Mouse (Mus musculus) cortical plate, adult 2 months (tissue): ENCODE data around the gene Ilk. TPM values are rescaled to one million over a fixed set of nuclear protein-coding genes. Genes with fewer than 3 reads are reported as not detected.

Experiments used
- H3K27ac ChIP-seq: fragments of 200-500 bp; 2 replicates; pipeline ENCODE4 v1.5.1; 2012; ENCODE audit warnings: low read length, control low read depth, inconsistent platforms; ENCODE audit not compliant: insufficient read depth
- H3K4me1 ChIP-seq: fragments of 200-500 bp; 2 replicates; pipeline ENCODE4 v1.6.1; 2011; ENCODE audit warnings: low read length; ENCODE audit not compliant: control insufficient read depth, insufficient read depth
- H3K4me3 ChIP-seq: fragments of 200-500 bp; 2 replicates; pipeline ENCODE4 v1.5.1; 2011; ENCODE audit warnings: mild to moderate bottlenecking, low read length, control low read depth; ENCODE audit not compliant: insufficient read depth
- CTCF ChIP-seq: fragments of 200-500 bp; IDR thresholded peaks from 2 replicates; pipeline ENCODE4 v1.5.1; 2011; ENCODE audit warnings: mild to moderate bottlenecking, control low read depth, low read length; ENCODE audit not compliant: insufficient read depth; ENCODE audit errors: extremely low read depth
- POLR2A ChIP-seq: fragments of 200-500 bp; IDR thresholded peaks from 2 replicates; pipeline ENCODE4 v1.6.1; 2011; ENCODE audit warnings: mild to moderate bottlenecking, low read length, control low read depth; ENCODE audit not compliant: insufficient read depth; ENCODE audit errors: extremely low read depth
- polyA plus RNA-seq: library from polyadenylated mRNA; depleted of rRNA; stranded (reverse); fragments of >200 nt; gene quantifications from 2 replicates; pipeline ENCODE4 v1.2.3, GENCODE M21; 2012; rRNA removed

The Ilk gene
- 153 TPM in 2 replicates for polyA plus RNA-seq

DNA sequence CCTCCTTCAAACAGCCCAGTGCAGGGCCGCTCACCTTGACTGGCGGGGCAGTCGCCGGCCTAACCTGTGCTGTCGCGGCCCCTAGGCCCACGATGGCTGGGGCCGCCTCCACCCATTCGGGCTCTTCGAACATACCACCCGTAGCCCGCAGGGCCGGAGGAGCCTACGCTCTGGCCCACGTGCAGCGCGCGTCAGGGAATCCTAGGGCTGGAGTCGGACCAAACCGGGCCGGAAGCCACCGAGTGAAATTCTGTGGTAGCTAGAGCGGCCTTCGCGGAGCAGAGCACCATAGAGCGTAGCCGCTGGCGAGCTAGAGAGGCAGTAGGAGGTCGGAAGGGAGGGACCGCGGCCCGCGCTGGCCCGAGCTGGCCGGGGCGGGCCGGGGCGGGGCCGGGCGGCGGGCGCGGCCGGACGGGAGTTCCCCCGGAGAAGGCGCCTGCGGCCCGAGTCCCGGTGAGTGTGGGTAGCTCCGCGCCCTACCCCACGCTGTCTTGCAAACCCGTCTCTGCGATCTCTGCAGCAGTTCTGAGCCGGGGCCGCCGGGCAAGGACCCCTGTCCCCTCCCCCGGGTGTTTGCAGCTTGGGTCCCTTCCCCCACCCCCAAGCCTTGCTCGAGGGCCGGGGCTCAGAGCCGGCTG is at the start of gene Ilk:
TSS of gene Ilk (plus strand) at position 329 of the 638 bp plus-strand sequence.
- peak within 1 kb of the TSS; percentile 94 for H3K4me3 ChIP-seq
- peak within 1 kb of the TSS; percentile 68; the same call in 1 of the 2 replicates for H3K27ac ChIP-seq
- H3K4me1 ChIP-seq: no peaks in the 10 kb centered on the region
- TF ChIP-seq CTCF (no peak), POLR2A (0 out of 2 replicates have a peak, but pooled peaks have one; percentile 10)

- Histone ChIP-seq H3K4me1 (no peaks in the 10 kb centered on the region), H3K27ac (no peak overlapping the region), H3K4me3 (no peak overlapping the region)
- TF ChIP-seq POLR2A: no peak
- no peak for TF ChIP-seq CTCF
Observed at GRCm38 (mm10) chr7:105690875-105691274, 45.5 kb upstream of the Ilk start.

- Histone ChIP-seq H3K4me3 (no peak overlapping the region), H3K27ac (no peak overlapping the region), H3K4me1 (no peaks in the 10 kb centered on the region)
- no peak for TF ChIP-seq CTCF
- TF ChIP-seq POLR2A: no peak
Observed at GRCm38 (mm10) chr7:105703184-105703583, 33.2 kb upstream of the Ilk start.

DNA sequence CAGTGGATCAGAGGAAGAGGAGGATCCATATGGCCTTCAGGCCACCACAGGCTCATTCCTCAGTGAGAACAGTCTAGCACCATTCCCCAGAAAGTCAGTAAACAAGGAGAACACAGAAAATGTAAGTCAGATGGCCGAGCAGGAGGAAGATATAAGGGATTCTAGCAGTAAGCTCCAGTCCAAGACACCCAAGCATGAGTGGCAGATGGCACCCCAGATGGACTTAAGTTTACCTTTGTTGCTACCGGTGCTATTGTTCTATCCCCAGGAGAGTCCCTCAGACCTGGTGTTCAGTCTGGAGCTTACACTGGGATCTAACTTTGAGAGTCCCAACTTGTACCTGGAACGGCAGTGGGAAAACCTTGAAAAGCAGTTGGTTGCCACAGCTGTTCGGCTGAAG is 32.6 kb upstream of the Ilk start:
- H3K27ac ChIP-seq: no peak overlapping the region
- TF ChIP-seq POLR2A (no peak), CTCF (no peak)
- no peaks in the 10 kb centered on the region for H3K4me1 ChIP-seq
- no peak overlapping the region for H3K4me3 ChIP-seq

DNA sequence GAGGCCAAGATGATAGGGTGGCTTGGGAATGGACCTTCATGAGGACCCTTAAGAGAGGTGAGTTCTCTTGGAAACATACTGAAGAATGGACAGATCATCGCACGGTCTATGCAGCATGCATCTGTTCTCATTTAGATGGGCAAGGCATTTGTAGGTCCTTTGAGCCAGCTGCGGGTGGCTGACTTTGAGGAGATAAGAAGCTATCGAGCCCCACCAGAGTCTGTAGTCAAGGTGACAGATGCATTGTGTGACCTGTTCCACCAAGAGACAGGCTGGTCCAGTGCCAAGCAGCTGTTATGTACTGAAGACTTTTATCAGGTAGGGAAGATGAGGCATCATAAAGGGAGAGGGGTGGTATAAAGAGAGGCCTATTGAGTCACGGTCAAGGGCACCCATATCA is 27.7 kb upstream of the Ilk start:
- Histone ChIP-seq H3K4me1 (no peaks in the 10 kb centered on the region), H3K27ac (no peak overlapping the region), H3K4me3 (no peak overlapping the region)
- no peak for TF ChIP-seq POLR2A
- TF ChIP-seq CTCF: no peak

- Histone ChIP-seq H3K27ac (no peak overlapping the region), H3K4me1 (no peaks in the 10 kb centered on the region), H3K4me3 (no peak overlapping the region)
- TF ChIP-seq POLR2A (no peak), CTCF (no peak)
Observed at GRCm38 (mm10) chr7:105715366-105715765, 21.0 kb upstream of the Ilk start.

DNA sequence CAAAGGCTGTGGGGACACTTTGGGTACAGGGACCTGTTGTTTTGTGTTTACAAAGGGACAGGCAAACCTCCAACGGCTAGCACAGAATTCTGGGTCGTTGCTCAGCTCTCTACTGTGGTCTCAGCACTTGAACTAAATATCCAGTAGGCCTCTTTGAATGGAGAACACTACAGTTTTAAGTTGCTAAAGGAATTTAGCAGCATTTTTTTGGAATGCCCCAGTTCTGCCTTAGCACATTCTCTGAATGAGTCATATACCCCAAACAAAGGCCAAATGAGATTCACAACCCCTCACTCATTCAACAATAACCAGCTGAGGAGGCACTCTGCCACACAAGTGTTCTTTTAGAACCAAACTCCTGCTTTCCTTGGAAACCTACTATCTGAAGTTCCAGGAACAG is 14.5 kb upstream of the Ilk start:
- TF ChIP-seq POLR2A (no peak), CTCF (no peak)
- no peak overlapping the region for H3K27ac ChIP-seq

GRCm38 (mm10) chr7:105726144-105726979 is 10.0 kb upstream of the Ilk start:
- Histone ChIP-seq H3K4me3 (no peak overlapping the region), H3K4me1 (peaks cover 6% of the 10 kb centered on the region; the same call in 1 of the 2 replicates), H3K27ac (no peak overlapping the region)
- TF ChIP-seq POLR2A (no peak), CTCF (peak; percentile 80)

More for the DNA sequence above, 14.5 kb upstream of the Ilk start:
- Histone ChIP-seq H3K4me3 (no peak overlapping the region), H3K4me1 (0 out of 2 replicates have a peak, but pooled peaks cover 3% of the 10 kb centered on the region)

GRCm38 (mm10) chr7:105726980-105727325 is 9.4 kb upstream of the Ilk start:
- Histone ChIP-seq H3K4me3 (no peak overlapping the region), H3K27ac (no peak overlapping the region), H3K4me1 (peaks cover 3% of the 10 kb centered on the region; the same call in 1 of the 2 replicates)
- TF ChIP-seq POLR2A (no peak), CTCF (no peak)
